Mouse (Mus musculus): ENCODE results near the gene Mapk7. TPM values are rescaled to one million over a fixed set of nuclear protein-coding genes. Genes with fewer than 3 reads are reported as not detected.

Gene Mapk7
- total RNA-seq, 2 experiments from 2014 or later, result 25.9 to 28.1 TPM

DNA sequence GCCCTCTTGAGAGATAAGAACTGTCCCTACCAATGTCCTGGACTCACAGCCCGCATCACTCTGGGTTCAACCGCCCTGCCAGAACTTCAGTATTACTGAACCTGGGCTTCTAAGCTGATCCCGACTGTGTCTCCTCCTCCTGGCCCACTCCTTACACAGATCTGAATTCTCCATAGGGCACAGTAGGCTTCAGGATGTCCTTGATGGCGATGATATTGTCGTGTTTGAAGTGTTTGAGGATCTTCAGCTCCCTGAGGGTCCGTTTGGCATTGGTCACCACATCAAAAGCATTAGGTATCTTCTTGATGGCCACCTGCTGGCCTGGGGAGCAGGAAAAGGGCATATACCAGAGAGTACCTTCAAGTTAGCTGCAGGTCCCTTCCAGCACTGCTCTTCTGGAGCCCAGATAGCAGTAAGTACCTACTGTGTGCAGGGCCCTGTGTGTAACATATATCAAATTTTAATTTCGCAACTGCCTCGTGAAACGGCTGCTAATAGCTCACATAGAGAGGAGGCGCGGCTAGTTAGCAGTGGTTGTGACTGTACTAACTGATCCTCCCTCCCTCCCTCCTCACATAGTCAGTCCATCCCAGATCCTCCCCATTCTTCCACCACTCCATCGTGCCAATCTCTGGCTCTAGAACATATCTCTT lies 1.3 kb downstream of the Mapk7 start:
- no peak for DNase-seq (ENCODE audit: low spot score in 2 of 2)

DNA sequence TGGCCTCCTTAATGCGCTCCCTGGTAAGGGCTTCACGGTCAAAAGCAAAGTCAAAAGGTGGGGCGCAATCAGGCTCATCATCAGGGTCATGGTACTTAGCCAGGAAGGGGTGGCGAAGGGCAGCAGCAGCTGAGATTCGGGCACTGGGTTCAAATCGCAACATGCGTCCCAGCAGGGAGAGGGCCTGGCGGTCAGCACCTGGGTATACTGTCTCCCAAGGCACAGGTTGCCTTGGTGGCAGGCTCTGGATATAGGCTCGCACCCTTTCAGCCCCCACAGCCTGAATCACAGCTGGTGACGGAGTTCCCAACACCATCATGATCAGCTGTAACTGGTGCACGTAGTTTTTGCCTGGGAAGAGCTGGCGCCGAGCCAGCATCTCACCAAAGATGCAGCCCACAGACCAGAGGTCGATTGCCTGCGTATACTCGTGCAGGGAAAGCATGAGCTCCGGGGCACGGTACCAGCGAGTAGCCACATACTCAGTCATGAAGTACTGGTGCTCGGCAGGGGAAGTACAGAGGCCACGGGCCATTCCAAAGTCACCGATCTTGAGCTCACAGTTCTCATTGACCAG lies 3.2 kb downstream of the Mapk7 start:
- no peak for DNase-seq (ENCODE audit: low spot score in 2 of 2)

DNA sequence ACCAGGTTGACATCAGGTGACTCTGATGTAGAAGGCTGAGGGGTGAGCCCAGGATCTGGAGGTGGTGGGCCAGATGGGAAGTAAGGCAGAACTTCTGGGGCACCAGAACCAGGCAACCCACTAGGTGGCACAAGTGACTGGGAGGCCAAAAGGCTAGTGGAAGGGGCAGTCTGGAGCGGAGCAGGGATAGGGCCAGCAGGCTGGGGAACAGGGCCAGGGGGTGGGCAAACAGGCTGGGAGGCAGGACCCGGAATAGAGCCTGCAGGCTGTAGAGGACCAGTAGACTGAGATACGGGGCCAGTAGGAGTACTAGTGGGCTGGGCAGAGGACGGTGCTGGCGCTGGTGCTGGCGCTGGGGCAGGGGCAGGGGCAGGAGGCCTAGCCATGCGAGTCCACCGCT lies 4.3 kb downstream of the Mapk7 start:
- DNase-seq (ENCODE audit: low spot score in 2 of 2), result no peak

DNA sequence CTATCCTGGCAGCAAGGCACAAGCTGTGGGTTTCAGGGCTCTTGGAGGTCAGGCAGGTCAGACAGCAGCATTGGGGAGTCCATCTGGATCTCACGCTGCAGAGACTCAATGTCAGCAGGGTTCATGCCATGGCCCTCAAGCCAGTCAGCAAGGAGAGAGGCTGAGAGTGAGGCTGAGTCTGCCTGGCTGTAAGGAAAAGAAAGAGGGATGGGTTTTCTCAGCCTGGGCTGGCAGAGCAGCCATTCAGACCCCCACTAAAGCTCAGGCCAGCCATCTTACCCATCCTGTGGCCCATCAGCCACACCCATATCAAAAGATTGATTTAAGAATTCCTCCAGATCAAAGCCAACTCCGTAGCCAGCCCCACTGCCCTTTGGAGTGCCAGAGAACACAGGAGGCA lies 5.1 kb downstream of the Mapk7 start:
- no peak for DNase-seq (ENCODE audit: low spot score in 2 of 2)

DNA sequence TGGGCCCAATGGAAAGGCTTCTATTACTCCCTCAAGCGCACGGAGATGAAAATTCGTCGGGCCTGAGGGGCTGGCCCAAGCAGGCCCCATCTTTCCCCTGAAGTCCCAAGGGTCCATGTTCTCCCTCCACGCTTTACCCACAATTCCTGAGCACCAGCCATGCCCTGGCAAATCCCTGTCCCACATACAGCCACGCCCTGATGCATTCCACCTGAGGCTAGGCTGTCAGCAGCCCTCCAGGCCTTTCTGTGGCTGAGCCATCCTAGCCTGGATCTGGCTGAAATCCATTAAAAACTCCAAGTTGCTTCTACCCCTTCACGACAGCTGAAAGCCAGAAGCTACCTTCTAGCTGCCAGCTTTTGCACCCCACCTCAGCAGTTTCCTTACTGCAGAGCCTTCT lies 6.3 kb downstream of the Mapk7 start:
- DNase-seq (ENCODE audit: low spot score in 2 of 2), result no peak

DNA sequence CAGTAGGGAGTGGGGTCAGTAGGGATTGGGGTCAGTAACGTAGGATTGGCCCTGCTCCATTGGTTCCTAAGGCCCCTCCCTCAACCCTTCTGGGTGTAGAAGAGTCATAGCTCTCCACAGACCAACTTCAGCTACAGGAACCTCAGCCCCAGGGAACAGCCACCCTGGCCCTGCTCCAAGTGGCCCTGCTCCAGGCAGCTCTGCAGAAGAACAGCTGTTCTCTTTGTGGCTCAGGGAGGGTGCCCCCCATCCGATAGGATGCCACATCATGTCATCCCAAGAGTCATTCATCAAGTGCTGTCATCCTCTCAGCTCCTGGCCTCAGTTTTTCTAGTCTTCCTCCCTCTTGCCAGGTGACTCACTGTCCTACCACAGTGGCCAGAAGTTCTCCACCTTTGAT lies 6.8 kb downstream of the Mapk7 start:
- DNase-seq (ENCODE audit: low spot score in 2 of 2), result no peak

DNA sequence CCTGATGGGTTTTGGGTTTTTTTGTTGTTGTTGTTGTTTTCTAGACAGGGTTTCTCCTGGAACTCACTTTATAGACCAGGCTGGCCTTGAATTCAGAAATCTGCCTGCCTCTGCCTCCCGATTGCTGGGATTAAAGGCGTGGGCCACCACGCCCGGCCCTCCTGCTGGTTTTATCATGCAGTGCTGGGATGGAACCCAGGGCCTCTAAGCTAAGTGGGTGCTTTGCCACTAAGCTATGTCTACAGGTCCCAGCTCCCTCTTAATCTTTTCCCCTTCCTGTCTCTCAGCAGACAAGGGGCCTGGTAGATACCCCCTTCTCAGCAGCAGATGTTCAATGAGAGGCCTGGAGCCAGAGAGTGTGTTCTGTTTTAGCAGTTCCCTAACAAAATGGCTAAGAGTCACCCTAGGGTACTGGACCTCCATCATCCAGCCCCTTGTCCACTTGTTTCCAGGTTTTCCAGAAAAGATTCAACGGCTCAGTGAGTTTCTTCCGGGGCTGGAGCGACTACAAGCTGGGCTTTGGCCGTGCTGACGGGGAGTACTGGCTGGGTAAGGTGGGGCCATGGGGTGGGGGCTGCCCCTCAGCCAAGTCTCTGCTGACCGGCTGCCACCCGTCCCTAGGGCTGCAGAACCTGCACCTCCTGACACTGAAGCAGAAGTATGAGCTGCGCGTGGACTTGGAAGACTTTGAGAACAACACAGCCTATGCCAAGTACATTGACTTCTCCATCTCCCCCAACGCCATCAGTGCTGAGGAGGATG lies 7.6 kb downstream of the Mapk7 start:
- no peak for DNase-seq (ENCODE audit: low spot score in 2 of 2)

DNA sequence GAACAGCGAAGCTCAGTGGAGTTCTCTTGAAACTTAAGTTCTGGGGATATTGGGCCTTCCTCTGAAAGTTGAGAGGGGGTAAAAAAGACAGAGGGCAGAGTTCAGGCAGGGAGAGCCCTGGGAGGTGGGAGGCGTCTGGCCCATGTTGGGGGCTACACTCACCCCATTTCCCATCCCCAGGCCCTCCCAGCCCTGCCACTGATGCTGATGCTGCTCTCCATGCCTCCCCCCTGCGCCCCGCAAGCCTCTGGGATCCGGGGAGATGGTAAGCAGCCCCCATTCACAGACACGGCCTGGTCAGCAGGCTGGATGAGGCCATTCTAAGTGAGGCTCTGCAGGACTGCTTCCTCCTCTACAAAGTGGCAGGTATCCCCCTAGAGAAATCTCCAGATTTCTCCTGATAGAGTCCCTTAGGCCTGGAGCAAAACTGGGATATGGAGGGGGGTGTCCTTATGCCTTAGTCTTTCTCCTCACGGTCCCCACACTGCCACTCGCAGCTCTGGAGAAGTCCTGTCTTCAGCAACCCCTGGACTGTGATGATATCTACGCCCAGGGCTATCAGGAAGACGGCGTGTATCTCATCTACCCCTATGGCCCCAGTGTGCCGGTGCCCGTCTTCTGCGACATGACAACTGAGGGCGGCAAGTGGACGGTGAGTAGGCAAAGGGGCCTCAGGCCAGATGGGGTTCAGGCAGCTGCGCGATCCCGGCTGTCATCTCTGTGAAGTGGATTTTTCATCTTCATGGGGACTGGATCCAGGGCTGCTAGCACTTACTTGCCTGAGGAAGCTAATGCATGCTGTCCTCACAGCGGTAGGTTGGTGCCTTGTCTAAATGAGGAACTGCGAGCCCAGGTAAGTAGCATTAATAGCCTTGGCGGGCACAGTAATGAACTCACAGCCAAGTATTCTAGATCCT lies 8.4 kb downstream of the Mapk7 start:
- no peak for DNase-seq (ENCODE audit: low spot score in 2 of 2)

DNA sequence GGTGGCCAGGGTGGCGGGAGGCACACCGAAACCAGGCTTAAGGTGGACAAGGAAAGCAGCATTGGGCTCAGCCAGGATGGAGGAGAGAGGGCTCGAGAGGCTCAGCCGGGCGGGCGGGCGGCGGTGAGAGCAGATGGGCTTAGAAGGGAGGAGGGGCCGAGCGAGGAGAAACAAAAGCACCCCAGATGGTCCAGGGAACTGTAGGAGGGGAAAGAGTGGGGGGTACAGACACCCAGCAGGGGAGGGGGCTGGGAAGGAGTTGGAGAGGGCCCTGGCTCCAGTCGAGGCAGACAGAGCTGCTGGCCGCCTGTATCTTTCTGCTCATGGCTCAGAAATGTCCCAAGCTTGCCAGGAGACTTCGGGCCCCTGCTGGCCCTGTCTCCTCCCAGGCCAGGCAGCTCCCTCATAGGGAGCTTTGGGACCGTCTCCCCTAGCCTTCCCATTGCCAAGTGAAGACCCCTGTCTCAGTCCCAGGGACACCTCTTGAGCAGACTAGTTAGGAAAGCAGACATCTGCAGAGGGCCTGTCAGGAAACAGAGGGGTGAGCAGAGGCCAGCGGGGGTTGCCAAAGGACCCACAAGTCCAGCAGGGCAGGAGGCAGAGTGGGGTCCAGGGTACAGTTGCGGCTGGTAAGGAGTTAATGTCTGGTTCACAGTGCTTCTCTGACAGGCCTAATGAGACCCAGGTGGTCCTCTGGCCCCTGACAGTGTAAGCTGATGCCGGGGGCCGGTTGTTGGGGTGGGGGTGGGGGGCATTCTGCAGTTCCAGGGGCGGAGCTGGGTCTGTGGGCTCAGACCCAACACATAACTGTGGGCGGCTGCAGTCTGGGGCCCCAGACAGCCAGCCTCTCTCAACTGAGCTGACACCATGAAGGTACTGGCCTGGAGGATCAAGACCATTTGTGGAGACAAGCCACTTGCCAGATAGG lies 9.3 kb downstream of the Mapk7 start, which contains the start of gene Mfap4:
TSS of gene Mfap4 (plus strand) at position 819 of the 928 bp plus-strand sequence.
- no peak for DNase-seq (ENCODE audit: low spot score in 2 of 2)

DNA sequence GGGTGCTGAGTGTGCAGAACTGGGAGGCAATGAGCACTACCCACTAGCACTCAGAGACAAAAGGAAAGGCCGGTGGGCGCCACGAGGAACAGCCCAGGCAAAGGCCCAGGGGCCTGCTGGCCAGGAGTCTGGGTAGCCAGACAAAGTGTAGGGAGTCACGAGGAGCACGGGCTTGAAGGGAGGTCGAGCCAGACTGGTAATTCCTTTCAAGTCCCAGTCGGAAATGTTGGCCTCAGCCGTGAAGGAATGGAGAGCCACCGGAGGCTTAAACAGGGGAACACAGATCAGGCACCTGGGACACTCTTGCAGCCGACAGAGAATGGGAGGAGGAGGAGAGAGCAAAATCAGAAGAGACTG lies 10.0 kb downstream of the Mapk7 start:
- DNase-seq (ENCODE audit: low spot score in 2 of 2), result no peak

DNA sequence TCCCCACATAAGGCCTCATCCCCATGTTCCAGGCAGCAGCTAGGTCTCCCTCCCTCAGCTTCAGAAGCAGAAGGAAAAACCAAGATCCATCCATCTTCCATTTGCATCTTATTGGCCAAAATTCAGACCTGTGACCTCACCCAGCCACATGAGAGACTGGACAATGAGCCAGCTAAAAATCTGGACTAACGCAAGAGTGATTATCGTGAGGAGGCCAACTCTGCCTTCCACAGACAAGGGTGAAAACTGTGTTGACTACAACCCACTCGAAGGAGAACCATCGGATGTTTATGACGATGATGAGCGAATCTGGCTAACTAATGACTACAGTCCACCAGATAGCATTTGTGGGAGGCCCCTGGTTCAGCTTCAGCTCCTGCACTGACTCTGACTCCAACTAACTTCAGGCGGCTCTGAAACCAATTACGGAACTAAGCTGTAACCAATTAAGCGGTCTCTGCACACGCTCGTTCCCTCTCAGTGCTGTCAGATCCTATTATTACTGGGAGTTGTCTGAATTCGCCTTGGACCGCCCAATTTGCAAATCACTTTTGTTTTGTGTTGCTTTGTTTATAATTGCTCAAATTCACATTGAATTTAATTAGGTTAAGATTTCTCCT lies 10.9 kb downstream of the Mapk7 start:
- no peak for DNase-seq (ENCODE audit: low spot score in 2 of 2)

DNA sequence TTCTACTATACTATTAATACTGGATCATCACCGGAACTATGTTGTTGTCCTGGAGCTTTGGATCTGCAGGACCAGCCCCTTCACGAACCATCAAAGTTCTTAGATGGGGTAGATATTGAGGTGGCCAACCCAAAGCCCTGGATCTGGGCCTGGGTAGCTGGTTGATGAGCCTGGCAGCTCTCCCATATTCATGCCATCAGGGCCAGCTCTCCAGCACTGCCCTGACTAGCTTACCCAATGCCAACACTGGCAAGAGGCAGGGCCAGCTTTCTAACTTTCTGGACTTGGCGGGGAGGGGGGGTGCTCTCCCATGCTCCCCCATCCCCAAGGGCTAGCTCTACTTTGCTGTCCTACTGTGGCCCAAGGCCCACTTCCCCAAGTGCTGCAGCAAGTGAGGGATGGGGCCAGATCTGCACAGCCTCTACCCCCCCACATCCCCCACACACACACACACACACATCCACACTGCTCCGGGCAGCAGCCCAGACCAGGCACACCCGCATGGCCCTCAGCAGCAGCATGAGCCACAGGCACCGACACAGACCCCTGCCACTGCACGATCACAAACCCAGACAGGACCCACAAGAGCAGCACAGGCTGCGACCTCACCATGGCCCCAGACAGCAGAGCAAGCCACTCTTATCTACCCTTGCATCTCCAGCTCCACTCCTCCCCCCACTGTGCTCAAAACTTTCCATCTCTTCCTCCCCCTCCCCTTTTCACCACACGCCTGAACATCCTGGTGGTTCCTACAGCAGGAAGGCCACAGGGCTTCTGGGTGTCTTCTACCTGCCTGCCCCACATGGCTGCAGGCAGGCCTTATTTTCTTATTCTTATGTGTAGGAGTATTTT lies 12.7 kb downstream of the Mapk7 start:
- DNase-seq (ENCODE audit: low spot score in 2 of 2), result no peak

DNA sequence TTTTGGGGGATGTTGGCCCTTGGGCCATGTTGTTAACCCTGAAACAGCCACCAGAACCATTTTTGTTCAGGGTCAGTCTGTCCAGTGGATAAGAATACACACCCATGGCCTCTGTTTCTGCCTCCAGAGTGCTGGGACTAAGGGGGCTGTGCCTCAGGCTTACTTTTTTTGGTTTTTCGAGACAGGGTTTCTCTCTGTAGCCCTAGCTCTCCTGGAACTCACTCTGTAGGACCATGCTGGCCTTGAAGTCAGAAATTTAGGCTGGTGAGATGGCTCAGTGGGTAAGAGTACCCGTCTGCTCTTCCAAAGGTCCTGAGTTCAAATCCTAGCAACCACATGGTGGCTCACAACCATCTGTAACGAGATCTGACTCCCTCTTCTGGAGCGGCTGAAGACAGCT lies 15.4 kb downstream of the Mapk7 start:
- DNase-seq (ENCODE audit: low spot score in 2 of 2), result no peak

DNA sequence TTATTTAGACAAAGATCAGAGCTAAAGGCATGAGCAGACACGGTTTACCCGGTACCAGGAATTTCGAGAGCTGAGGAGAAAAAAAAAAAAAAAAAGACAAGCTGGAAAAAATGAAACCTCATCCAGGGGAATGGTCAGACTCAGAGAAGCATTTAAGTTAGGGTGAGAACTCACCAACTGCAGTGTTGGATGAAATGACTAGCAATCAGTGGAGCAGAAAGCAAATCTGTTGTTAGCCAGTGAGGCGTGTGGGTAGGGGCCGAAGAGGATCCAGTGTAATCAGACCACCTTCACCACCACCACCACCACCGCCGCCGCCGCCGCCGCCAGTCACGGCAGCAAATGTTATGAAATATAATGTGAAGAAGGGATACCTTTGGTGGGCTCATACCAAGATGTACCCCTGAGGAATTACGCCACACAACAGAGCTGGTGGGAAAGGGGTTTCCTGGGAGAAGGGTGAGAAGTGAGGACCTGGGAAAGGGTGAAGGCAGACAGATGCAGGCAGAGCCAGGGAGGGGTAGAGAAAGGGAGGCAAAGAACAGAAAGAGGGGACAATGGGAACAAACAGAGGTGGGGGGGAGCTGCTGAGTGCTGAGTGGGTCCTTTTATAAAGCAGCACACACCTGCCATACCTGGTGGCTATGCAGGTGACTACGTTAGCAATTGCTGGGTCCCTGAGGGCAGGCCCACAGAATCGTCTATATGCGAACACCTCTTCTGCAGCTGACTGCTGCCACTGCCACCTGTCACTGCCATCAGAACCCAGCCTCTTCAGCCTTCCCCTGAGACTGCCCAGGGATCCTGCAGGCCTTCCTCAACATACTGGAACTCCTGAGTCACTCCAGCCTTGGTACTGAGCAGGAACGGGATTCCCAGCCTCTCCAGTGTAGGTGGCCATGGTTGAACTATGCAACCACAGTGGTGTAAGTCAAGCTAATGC lies 16.4 kb downstream of the Mapk7 start:
- DNase-seq (ENCODE audit: low spot score in 2 of 2), result no peak

DNA sequence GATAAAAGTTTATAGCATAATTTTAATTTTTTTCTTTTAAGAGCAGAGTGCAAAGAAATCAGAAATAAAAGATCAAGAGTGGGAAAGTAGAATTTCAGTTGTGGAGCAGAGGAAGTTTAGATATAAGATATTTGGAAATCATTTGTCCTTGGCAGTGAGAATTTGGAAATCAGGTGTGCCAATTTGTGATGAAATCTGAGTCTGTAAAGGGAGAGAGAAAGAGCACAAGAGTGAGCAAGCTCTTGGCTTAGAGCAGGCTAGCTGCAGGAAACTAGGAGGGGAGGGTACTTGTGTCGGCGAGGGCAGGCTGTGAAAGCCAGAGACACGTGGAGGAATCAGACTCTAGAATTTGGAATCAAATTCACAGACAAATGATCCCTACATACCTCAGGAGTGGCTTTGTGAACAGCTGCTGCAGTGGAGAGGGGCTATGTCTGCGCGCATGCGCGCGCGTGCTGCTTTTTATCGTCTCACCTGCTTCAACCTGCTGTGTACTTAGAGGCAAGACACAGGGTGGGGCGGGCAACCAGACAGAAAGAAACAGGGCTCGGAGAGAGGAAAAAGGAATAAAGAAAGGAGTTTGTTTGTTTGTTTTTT lies 17.3 kb downstream of the Mapk7 start:
- no peak for DNase-seq (ENCODE audit: low spot score in 2 of 2)

DNA sequence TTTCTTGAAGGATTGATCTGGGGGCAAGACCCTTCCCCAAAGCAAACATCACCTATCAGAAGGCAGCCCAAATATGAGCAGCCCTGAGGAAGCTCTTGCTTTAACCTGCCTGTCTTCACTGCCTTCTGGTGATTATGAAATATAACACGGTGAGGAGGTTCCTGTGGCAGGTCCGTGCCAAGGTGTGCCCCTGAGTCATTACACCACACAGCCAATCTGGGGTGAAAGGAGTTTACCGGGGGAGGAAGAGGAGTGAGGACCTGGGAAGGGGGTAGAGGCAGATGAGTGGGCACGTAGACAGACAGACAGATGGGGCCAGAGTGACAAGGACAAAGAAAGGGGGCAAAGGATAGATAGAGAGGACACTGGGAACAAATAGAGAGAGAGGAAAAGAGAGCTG lies 20.6 kb downstream of the Mapk7 start:
- no peak for DNase-seq (ENCODE audit: low spot score in 2 of 2)

DNA sequence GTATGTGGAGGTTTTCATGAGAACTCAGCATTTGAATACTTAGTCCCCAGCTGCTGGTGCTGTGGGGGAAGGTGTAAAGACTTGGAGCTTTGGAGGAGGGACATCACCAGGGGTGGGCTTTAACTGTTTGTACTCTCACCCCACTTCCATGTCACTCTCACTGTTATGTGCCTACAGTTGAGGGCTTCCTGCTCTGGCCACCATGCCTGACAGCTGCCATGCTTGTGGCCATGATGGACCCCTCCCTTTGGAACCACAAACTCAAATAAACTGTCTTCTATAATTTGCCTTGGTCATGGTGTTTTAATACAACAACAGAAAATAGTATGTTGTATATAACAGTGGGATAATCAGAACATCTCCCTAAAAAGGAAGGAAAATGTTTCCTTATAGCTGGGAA lies 23.3 kb downstream of the Mapk7 start:
- no peak for DNase-seq (ENCODE audit: low spot score in 2 of 2)

Data from adrenal gland, postnatal 4 days (tissue).